Mouse (Mus musculus) right cerebral cortex, postnatal 4 days (tissue): ENCODE results near the gene Vwf.

ENCODE experiments used
- DNase-seq: peaks from one replicate; pipeline ENCODE4 v3.0.0-alpha.2; 2022

Vwf gene

DNA sequence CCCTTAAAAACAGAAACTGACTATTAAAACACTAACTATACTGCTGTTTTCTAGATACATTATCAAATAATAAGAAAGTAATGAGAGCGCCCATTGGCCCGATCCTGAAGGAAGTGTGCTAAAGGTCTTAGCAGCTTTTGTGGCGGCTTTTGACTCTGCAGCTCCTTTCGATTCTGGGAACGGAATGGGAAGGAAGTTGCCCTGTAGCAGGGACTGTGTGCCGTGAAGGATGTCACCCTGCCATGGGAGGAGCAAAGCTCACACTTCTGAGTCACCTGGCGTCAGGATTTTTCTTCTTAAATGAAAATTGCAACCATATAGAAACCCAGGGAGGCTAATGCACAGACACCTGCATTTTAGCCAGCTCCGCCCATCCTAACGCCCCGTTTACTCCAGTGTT, 1.8 kb downstream of the Vwf start:
- DNase-seq: no peak

DNA sequence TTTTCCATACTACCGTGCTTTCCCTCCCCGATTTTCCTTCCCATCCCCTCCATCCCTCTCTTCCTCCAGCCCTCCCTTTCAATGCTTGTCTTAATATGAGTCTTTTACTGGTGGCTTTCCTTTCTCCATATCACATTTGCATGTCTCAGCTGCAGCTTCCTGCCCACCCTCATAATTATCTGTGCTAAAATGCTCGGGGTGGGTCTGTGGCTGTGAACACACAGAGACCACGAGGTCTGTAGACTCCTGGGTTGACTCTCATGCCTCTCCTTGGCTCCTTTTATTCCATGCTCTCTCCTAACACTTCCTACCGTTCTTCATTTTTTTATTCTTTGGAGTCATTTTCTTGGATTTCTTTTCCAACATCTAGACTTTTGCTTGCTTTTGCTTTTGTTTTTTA, 3.6 kb downstream of the Vwf start:
- DNase-seq: no peak

DNA sequence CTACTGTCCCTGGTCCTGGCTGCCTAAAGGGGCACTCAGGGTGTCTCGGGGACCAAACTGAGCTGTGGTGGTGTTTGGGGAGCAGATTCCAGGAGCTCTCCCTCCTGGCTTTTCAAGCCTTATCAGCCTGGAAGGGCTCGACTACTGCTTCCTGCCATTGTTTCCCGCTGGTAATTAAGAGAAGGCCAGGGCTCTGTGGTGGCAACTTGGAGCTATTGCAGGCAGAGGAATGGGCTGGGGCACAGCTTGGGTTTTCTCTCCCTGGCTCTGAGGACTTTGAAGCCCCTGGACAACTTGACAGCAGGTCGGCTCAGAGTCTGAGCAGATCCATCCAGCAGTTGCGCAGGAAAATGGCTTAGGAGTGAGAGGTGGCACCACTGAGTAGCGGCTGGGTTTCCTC, 6.2 kb downstream of the Vwf start:
- DNase-seq: no peak

DNA sequence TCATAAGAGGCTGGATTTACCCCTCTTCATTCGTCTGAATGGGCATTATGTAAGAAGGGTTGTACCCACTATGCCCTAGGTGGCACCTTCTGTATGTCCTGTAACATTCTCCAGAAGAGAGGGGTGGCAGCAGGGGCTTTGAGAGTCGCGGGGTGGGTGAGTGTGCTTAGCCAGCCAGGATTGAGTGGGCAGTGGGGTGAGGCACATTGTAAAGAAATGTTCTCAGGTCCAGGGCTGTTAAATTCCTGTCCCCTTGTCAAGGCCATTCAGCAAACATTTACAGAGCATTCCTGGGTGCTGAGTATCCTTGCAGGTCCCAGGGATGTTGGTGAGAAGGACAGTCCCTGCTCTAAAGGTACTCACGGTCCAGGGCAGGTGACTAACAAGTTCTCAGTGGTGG, 7.0 kb downstream of the Vwf start:
- no peak for DNase-seq

DNA sequence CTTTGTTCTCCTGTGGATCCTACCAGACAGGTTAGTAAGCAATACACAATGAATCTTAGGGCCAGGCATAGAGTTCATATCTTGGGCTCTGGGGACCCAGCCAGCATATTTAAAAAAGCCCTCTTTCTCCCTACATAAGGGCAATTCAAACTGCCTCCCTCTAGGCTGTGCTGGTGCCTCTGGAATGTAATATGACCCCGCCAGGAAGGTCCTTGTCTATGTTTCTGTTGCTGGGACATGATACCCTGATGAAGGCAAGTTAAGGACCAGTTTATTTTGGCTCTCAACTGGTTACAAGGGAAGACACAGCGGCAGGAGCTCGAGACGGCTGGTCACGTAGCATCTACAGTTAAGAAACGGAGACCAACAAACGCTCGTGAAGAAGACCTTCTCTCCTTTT, 12.3 kb downstream of the Vwf start:
- DNase-seq: no peak

DNA sequence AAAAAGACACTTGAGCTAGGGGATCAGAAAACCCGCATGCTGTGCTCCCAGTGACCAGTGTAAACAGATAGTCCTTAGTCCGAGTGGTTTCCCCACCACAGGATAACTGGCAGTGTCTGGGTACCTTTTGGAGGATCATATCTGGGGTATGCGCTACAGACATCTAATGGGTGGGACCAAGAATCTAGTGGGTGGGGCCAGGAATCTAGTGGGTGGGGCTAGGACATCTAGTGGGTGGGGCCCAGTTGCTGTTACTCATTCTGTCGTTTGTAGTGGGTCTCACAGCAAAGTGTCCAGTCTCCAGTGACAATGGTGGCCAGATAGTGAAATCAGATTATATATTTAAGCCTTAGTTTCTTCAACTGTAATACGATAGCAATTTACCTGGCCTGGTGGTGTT, 14.5 kb downstream of the Vwf start:
- no peak for DNase-seq

DNA sequence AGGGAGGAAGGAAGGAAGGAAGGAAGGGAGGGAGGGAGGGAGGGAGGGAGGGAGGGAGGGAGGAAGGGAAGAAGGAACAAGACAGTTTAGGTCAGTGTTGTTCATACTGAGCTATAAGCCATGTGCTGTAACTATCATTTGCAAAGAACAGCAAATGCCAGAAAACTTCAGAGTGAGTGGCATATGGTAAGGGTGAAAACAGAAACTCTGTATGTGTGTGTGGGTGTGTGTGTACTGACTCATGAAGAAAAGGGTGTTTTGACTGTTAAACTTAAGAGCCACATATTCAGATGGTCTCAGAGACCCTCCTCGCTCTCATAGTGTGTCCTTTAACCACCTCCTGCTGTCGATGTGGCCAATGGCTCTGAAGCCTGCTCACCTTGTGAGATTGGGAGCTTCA, 14.9 kb downstream of the Vwf start:
- no peak for DNase-seq

DNA sequence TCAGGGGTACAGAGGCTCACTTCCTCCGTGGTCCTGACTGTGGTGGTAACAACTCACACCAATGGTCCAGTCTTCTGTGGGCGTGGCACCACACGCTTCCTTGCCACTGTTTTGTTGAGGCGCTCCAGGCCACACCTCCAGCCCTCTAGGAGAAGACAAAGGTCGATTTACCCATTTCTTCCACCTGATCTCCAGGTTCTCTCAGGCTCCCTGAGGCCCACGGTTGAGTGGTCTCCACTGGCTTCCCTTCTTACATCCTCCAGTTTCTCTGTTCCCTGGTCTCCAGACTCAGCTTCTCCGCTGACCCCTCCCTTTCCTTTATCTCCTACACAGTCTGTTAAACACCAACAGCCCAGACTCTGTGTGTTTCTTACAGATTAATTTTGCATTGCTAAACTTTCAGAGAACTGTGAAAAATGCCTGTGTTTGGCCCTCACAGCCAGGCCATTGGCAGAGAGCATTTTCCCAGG, 18.3 kb downstream of the Vwf start:
- no peak for DNase-seq

DNA sequence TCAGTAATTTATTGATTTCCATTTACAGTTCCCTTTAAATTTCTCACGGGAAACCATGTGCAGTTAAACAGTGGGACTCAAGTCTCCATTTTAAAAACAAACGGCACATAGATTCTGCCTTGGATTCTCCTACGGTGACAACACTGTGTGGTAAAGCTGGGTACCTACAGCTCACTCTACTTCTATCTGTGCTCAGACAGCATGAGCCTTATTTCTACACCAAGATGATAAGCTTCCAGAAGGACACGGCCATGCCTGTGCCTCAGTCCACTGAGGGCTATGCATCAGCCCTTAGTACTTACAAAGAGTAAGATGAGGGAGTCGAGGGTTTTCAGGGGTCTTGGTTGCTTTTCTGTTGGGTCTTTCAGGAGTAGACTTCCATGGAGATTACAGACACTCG, 18.8 kb downstream of the Vwf start:
- no peak for DNase-seq

DNA sequence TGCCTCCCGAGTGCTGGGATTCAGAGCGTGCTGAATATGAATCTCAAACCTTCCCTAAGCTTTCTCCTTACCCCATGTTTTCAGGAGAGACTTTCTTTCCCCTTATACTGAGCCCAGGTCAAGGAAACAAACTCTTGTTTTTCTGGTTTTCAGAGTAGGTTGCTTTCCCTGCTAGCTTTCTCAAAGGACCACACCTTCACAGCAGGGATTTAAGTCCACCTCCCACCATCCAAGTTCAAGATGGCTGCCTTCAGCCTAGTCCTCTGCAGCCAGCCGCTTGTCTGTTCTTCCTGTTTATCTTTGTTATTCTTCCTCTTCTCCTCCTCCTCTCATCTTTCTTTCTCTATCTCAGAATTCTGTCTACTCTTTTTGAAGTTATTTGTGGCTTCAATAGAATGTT, 20.1 kb downstream of the Vwf start:
- DNase-seq: no peak

DNA sequence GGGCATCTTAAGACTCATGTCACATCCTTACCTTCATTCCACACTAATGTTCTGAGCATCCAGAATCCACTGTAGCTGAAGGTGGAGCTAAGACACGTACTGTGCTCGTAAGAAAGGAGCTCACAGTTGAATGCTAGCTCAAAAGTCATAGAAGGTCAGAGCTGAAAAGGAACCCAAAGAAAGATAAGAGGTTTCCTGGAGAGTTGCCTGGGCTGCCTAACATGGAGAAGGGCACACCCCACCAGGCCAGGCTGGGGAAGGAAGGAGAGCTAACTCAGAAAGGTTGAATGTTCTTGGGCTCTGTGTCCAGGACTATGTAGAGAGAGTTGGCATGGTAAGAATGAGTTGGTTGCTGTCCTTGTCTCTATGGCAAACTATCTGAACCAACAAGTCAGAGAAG, 21.8 kb downstream of the Vwf start:
- no peak for DNase-seq

DNA sequence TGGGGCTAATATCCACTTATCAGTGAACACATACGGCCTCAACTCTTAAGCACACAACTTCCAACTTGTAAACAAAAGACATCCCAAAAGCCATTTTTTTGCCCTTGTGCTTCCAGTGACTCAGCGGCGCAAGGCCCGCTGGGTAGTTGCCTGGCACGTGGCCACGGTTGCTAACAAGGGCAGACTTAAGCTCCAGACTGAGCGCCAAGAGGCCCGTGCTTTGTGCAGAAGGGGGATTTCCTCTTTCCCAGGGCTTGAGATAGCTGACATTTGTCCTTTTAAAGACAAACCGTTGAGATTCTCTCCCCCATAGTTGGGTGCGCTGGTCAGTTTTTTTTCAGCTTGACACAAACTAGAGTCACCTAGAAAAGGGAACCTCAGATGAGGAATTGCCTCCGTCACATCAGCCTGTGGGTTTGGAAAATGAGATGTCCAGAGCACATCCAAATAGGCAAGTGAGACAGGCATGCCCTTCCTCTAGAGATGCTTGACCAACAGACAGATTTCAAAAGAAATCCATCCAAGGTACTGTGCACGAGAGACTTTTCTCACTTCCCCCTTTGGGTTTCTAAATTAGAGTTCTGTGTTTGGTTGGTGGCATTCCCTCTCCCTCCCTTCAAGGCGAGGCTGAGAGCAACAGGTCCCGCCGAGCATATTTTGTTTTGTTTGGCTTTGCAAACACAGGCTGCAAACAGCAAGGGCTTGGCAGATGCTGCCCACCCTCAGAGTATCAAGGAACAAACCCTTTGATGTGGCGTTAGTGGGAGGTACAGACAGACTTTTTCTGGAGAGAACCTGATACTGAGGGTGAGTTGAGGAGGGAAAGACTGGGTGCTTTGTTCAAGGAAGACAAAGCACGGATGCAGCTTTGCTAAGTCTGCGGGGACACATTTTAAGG, 26.0 kb downstream of the Vwf start:
- DNase-seq: peak; percentile 77

DNA sequence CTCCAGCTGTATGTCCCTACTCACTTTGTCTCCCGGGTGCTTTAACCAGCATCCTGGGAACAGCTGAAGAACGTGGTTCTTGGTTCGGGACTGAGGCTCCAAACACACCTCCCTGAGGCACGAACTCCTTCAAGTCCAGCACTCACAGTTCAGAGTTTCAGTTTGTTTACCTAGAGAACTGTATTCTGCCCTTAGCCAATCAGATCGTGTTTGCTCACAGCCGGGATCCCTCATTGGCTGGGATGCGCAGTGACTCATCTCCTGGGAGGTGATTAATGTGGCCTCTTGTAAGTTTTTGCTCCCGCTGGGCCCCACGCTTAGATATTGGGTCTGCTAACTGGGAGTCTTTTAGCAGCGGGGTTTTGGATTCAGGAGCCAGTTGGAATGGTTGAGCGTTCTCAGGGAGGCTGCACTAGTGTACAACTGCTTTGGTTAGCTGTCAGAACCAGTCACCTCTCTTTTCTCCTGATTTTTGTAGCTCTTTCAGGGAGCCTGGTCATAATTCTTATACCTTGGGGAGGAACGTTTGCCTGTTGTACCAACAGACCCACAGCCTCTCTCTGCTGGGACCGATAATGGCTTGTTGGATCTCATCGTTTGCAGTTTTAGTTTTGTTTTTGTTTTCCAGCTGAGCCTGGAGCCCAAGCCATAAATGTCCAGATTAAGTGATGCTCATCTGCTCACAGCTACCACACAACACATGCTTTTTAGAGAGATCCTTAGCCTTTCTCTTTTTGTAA, 26.8 kb downstream of the Vwf start:
- peak; percentile 8 for DNase-seq

DNA sequence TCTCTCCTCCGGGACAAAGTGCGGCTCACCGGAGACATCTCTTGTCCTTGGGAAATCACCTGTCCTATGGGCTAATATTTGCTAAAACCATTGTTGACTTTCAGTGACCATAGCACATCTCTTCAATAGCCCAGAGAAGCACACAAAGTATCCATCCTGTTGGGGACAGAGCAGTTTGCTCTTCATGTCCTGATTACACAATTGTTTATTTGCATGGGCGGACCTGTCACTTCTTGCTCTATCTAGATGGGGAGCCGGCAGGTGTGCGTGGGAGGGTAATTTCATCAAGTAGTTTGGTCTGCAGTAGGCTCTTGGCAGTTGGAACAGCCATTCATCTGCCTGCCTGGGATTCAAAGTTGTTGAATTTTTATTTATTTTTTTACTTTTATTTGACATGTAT, 28.5 kb downstream of the Vwf start:
- DNase-seq: no peak

DNA sequence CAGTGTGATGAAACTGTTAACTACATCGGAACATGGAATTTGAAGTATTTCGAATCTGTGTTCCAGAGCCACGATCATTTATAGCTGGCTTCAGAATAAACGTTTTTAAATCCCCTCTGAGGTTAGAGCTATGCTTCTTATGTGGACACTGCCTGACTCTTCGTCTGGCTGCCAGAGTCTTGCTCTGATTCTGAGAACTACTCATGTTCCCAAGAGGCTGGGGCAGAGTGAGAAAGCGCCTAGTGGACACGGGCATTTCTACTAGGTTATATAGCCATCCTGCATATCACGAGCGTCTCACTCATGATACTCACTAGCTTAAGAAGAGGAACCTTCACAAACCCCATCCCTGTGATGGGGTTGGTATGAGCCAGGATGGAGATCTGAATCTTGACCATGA, 30.7 kb downstream of the Vwf start:
- no peak for DNase-seq

DNA sequence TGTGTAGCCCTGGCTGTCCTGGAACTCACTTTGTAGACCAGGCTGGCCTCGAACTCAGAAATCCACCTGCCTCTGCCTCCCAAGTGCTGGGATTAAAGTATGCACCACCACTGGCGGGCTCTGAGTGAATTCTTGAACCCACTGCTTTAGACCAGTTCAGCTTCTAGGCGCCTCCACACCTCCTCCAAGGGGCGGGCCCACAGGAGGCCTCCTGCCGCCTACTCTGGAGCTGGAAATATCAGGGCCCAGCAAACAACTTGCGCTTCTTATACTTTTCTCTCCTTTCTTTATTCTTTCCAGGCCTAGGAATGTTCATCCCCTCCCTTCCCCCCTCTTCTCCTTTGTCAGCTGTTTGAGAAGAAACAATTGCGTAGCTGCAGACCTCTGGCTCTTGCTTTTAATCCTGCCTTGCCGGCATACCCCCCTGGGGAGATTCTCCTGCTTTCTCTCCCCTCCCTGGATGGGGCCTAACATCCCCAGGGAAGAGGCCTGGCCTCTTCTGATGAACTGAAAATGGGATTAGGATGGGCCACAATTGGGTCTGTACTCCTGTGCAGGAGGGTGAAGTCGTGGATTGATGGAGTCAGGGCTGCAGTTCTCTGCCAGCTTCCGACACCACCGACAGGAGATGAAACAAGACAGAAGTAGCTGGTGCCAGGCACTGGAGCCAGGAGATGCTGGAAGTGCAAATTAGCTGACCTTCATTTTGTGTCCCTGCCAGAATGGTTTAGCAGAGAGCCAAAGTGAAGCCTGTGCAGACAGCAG, 31.5 kb downstream of the Vwf start:
- no peak for DNase-seq

DNA sequence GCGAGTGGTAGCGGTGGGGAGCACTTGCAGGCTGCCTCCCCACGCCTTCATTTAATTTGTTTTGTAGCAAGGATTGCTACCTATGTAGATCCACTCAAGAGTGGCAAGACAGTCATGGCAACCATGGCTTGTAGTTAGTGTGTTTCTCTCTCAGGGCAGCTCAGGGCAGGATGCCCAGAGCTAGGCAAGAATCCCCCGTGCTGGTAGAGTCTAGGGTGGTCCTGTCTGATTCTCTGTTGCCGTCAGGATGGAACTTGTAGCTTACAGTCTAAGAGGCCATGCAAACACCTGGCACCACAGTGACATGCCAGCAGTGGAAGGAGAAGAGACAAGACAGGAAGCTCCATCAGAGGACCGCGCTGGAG, 32.1 kb downstream of the Vwf start:
- DNase-seq: no peak

DNA sequence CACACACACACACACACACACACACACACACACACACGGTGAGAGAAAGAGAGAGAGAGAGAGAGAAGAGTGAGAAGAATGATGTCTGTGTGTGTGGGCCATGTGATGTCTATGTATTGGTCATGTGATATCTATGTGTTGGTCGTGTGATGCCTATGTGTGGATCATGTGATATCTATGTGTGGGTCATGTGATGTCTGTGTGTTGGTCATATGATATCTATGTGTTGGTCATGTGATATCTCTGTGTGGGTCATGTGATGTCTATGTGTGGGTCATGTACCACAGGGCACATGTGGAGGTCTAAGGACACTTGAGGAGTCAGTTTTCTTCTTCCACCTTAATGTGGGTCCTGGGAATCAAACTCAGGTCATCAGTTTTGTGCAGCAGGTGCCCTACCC, 33.3 kb downstream of the Vwf start:
- DNase-seq: no peak

DNA sequence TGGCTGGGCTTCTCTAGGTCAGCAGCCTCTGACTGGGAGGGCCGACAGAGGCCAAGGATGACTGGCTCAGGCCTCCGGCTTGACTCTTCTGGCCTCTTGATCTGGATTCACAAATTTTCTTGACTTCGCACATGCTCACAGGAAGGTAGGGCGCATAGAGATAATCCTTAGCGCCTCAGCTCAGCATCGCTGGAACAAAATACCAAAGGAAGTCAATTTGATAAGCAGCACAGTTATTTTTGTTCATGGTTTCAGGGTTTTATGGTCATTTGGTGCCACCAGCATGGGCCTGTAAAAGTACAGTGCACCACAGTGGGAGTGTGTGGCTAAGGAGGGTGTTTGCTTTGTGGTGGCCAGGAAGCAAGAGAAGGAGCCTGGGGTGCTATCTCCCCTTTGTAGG, 37.1 kb downstream of the Vwf start:
- no peak for DNase-seq

DNA sequence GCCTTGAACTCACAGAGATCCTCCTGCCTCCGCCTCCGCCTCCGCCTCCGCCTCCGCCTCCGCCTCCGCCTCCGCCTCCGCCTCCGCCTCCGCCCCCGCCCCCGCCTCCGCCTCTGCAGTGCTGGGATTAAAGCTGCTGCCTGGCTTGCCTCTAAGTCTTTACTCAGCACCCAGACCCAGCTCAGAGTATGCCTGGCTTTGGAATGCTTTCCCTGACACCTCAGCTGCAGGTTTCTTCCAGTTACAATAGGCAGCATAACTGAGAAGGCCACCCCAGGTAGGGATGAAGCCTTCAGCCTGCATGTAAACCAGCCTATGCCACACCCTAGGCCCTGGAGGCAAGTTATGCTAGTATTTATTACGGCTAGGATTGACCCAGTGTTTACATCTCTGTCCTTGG, 37.7 kb downstream of the Vwf start:
- no peak for DNase-seq

DNA sequence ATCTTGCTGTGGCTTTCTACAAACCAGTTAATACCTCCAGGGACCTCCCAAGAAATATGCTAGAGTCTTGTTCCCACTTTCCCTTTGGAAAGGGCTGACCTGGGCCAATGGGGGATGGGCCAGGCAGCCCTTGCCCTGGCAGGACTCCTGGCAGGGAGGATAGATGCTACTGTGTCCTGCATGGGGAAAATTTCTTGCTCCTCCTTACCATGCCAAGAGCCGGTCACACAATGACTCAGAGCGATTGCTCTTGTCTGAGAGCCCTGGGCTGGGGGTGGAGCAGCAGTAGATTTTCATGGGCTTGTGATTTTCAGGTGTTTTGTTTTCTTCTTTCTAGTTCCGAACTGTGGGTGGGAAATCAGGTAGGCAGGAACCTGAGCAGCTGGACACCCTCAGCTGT, 39.0 kb downstream of the Vwf start:
- no peak for DNase-seq

DNA sequence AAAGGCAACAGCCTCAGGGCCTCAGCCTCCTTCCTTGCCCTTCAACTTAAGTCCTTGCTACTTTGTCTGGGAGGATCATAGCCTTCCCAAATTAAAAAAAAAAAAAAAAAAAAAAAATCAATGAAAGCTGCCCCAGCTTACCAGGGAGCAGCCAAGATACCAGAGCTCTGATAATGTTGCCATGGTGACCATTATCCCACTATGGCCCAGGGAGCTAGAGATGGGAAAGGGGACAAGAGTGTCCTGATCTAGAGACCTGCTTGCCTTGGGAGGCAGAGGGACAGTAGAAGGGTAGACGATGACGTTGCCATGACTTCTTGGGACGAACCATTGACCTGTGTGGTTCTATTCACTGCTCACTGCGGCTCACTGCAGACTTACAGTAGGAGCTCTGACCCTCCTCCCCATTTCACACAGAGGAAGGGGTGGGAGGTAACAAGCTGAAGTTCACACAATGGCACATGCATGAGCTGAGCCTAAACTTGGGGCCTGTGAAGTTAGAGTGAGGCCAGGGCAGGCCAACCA, 39.5 kb downstream of the Vwf start:
- DNase-seq: no peak

DNA sequence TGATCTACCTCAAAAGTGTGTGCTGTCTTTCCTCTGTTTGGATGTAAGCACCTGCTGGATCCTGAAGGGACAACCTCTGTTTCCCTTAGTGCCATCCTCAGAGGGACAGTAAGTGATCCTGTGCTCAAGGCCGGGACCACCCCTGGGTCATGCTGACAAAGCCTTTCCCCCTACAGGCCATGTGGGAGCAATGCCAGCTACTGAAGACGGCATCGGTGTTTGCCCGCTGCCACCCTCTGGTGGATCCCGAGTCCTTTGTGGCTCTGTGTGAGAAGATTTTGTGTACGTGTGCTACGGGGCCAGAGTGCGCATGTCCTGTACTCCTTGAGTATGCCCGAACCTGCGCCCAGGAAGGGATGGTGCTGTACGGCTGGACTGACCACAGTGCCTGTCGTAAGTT, 41.7 kb downstream of the Vwf start:
- DNase-seq: no peak

DNA sequence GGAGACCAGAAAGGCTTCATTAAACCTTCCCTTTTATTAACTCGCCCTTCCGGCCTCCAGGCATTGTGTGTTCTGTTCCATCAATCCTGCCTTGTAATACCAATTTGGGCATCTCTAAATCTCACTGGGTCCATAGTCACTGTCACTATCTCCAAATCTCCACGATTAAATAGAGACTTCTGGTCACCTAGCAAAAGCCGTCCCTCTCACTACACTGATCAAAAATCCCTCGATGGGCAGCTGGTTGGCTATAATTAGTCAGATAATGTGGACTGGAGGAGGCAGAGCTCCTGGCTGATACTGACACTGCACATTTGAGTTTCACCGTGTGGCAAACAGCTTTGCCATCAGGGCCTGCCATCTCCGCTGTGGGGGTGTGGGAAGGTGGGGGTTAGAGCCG, 42.5 kb downstream of the Vwf start:
- DNase-seq: no peak
